Mouse (Mus musculus) layer of hippocampus, adult 8-10 months (tissue): Measurements from ENCODE around the gene Prkcd. TPM values are rescaled to one million over a fixed set of nuclear protein-coding genes. Genes with fewer than 3 reads are reported as not detected.
A peak's percentile ranks its signal among the peaks of the same experiment; 100 is the strongest.

Experiments used
- DNase-seq, 2 experiments: peaks; one replicate each; pipeline ENCODE4 v3.0.0; 2022; ENCODE audit warnings: low spot score in 2 of 2
- total RNA-seq, 4 experiments: library from RNA; stranded (reverse); gene quantifications; 2 replicates each; pipeline ENCODE4 v1.2.4; 2022

The Prkcd gene
- total RNA-seq = 10 to 100 TPM; 31.3 to 44.6 (median 34.3) TPM

DNA sequence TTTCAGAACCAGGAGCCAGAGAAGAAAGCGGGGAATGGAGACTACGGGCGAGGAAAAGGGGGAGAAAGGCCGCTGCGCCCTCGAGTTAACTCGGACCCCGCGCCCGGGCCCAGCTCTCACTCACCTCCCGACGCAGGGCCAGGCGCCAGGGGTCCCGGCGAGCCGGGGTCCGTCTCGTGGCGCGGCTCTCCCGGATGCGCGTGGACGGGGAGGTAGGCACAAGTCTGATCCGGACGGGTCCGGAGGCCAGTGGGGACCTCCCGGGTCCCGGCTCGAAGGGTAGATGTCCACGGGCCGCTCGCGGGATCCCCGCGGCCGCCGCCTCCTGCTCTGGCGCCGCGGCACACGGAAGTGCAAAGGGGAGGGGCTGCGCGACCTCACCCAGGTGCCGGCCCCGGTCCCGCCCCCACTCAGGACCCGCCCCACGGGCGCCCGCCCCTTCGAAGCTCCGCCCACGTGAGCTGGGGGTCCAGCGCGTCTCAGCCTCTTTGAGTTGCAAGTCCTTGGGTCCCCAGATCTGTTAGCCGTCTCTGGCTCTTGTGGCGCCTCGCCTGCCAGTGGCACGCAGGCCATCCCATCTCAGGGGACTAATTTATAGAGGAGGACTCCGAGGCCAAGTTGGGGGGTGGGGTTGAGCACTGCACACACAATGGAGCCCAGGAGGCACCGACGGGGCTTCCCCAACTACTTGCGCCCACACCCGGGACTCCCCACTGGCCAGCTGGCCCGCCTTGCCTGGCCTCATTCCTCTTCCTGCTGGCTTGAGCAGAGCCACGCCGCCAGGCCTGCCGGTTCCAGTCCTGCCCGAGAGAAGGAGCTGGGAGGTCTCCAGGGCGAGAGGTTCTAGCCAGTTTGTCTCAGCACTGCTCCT, at the start of gene Prkcd:
TSS of gene Prkcd (minus strand) at position 355 of the 871 bp plus-strand sequence.
- DNase-seq = peak in 1 of 2 experiments; percentile 35

DNA sequence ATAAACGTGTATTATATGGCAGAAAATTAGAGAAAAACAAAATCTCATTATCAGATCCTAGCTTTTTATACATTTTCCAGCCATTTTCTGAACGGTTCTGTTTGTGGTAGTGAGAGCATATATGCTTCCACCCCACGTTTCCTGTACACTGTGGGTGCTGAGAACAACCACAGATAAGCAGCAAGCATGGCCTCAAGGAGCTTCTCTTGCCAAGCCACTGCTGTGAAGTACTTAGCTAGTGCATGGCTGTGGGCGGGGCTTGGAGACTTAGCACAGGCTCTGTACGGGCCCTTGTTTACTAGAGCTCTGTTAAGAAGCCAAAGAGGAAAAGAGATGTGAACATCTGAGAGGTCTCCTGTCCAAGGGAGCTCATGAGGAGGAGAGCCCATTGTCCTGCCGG, 48.9 kb upstream of the Prkcd start:
- DNase-seq = no peak

DNA sequence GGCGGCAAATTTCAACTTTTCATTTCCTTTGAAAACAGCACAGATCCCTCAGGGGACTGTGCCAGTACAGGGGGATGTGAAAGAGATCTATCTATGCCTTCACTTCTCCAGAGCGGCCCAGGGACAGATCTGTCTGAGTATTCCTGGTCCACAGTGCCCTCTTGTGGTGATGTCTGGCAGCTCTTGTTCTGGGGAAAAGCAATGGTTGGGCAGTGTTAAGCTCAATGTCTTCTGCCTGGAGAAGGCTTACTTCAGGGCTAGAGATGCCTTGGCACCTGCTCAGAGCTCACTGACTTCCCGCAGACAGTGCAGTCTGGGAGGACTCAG, 45.9 kb upstream of the Prkcd start:
- peak; percentile 84 to 94 for DNase-seq

DNA sequence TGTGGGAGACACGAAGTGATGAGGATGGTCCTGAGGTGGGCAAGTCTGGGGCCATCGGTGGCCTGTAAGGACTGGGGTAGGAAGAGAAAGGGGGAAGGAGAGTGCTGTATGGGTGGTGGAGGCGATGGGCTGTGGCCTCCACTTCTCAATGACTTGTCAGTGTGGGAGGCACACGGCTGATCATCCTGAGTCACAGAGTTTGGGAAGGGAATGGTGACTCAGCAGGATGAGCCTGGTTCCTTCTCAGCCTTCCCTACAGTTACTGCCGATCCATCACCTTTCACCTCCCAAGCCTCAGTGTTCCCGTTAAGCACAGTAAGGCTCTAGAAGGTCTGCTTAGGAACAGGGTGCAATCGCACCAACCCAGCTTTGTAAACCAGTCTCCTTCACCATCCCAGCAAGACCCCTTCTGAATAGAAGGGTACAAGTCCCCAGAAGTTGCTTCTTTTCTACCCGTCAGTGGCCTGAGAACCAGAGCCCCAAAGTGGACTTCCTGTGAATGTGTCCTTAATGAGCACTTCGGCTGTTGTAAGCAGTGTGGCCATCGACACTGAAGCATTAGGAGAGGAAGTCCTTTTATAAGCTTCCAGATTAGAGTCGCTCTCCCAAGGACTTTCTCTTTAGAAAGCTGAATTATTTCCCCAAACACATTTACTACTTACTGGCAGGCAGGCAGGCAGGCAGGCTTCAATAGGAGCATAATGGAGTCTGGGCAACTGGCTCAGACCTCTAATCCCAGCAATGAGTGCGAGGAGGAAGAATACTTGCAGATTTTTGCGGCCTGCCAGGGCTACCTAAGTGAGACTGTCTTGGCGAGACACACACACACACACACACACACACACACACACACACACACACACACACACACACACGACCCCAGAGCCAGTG, 45.3 kb upstream of the Prkcd start:
- no peak for DNase-seq

DNA sequence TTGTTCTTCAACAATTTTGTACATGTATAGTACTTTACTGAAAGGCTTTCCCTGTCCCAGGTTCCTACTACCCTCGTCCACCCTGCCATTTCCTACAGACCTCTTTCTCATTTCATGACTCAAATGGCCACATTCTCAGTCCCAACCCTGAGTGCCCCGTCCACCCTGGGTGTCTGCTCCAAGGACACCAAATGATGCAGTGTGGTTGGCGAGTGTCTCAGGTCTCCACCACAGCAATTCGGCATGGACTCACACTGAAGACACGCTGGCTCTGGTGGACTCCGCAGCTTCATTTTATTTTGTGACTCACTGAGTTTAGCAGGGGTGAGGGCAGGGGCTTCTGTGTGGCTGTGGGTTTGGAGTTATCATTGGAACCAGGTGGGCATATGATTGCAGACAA, 44.2 kb upstream of the Prkcd start:
- DNase-seq = no peak

DNA sequence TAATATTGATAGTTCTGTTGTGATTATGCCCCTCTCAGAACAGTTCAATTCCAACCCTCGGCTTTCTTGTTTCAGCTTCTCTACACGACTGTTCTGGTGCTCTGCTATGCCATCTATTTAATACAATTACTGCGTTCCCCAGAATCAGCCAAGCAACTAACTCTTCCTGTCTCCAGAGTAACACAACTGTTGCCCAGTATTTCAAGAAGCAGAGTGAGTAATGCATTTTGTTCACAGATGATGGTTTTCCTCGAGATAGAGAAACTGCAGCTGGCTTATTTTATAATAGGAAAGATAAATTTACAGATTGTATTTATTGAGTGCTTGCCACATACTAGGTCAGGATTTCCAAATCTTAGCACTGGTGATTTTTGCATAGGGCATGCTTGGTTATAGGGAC, 40.6 kb upstream of the Prkcd start:
- peak in 1 of 2 experiments; percentile 19 for DNase-seq

DNA sequence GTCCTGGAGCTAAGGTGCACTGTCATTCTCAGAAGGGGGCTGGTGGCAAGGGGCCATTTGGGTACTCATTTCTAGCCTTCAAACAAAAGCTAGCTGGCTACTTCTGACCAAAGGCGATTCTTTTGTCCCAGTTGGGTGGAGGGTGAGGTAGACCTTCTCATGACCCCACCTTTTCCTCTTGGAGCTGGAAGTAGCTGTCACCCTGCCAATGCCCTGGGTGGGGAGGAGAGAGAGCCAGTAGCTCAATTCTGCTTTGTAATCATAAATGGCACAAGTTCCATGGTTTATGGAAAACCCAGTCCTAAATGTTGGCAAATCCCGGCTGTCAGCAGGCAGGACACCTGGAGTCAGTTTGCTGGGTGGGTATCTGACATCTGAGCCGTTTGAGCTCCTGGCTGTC, 40.1 kb upstream of the Prkcd start:
- DNase-seq = no peak

DNA sequence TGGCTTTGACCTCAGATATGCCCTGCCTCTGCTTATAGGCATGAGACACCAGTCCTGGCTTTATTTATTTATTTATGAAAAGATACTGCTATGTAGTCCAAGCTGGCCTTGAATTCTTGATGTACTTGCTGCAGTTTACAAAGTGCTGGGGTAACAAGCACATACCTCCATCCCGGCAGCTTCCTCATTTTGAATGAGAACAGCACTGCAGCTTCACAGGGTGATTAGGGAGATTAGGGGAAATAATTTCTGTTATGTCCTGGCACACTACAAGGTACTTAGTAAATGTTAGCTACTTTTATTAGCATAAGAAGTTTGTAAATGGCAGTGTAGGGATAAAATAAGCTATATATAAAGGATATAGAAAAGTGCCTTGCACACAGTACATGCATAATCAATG, 29.5 kb upstream of the Prkcd start:
- no peak for DNase-seq

DNA sequence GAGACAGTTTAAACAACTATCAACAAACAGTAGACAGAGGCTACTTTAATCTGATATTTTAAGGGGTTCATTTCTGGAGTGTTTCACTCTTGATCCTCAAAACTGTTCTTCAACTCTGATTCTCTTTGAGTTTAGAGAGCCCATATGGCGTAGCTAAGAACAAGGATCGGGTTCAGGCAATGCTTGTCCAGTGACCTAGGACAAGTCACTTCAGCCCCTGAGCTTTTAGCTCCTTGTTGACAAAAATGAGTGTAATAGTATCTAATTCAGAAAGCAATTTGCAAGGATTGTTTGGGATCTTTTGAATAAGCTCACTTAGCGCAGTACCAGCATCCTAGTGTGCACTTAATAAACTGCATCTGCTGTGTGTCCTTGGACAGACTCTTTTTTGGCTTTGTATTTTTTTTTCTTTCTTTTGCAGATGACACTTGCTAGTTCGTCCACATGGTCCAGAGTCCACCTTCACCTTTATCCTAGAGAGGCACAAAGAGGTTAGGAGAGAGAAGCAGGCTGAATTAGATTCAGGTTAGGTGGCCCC, 28.8 kb upstream of the Prkcd start:
- no peak for DNase-seq

DNA sequence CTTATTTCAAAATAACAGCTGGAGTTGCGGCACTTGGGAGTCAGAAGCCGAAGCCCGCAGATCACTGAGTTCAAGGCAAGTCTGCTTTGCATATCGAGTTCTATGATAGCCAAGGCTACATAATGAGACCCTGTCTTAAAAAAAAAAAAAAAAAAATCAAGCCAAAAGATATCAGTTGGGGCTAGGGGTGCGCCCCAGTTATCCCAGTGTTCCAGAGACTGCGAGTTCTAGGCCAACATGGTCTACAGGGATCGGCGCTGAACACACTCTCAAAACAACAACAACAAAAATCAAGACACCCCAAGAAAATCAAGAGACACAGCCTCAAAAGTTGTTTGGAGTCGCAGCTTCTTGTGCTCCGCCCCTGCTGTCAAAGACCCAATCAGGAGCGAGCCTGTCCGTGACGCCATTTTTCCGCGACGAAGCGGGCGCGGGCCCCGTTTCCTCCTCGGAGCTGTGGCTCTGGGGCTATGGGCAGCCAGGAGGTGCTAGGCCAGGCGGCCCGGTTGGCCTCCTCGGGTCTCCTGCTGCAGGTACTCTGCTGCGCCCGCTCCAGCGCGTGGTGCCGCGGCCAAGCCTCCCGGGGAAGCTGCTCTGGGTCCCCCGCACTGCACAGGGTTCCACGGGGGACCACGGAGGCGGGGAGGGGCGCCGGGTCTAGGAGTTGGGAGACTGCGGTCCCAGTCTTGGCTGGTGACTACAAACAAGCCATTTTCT, 28.1 kb upstream of the Prkcd start, which contains the start of gene Rft1:
TSS of gene Rft1 (plus strand) at position 418 of the 717 bp plus-strand sequence.
- DNase-seq = peak; percentile 94 to 98

DNA sequence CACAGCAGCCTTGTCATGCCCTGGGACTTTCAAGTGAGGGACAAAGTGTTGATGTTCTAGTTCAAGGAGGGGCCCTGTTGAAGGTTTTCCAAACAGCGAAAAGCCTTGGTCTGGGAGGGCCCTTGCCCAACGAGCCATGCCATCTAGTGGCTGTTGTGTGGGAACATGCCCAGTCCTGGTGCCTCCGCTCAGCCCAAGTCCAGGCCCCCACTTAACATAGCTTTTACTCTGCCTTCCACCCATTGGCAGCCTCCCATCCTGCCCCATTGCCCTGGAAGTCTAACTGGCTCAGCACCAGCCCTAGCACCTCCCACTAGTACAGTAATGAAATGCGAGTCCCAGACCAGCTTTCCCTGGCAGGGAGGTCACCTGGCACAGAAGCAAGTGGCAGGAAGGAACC, 25.0 kb upstream of the Prkcd start:
- peak; percentile 19 to 39 for DNase-seq

DNA sequence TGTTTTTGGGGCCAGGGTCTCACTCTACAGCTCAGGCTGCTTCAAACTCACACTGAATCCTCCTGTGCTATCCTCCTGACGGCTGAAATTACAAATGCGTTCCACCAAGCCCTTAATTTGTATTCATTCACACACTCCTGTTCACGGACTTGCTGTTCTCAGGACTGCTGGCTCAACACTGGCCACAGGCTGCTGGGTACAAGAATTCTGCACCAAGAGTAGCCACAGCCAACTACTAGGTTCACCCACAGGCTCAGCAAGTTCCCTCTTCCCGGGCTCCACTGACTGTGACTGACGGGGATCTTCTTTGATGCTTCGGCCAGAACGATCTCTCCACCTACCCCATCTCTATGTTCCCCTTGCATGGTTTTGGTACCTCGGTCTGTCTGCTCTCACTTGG, 23.7 kb upstream of the Prkcd start:
- DNase-seq = no peak

DNA sequence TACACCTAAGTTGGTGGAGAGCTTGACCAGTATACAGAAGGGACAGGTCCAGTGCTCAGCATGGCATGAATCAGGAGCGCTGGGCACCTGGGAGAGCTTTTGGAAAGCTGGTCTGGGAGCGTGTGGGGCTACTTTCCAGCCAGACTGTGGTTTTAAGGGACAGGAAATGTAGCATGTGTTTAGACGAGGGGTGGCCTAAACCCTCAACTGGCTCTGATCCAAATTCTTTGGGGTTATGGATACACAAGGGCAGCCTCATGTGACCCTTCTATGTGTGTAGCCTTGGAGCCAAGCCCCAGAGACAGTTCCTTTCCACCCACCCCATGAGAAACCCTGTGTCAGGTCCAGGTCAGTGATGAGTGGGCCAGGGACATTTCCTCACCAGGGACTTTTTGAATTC, 22.5 kb upstream of the Prkcd start:
- no peak for DNase-seq

DNA sequence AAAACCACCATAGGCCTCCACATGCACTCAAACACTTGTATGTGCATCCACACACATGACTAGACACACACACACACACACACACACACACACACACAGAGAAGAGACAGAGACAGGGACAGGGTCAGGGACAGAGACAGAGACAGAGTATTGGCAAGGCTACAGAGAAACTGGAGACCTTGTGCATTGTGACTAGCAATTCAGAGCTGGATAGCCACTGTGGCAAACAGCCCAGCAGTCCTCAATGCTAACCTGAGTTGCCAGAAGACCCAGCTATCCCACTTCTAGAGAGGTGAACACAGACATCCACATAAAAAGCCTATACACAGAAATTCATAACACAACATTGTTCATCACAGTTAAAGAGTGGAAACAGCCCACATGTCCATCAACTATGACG, 20.5 kb upstream of the Prkcd start:
- DNase-seq = no peak

DNA sequence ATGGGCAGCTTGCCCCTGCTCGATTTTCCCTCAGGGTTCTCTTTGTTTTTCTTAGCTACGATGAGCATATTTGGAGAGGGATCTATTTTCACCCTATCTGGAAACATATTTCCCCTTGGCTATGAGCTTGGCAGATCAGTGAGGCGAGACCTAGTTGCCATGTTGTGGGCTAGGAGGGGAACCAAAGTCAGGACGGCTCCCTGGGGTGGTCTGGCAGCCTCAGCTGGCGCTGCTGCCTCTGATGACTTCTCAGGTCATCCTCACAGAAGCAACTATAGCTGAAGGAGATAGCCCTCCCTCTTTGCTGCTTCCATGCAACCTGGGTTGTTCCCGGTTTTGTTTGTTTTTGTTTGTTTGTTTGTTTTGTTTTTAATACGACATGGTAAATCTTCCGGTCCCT, 19.1 kb upstream of the Prkcd start:
- no peak for DNase-seq

DNA sequence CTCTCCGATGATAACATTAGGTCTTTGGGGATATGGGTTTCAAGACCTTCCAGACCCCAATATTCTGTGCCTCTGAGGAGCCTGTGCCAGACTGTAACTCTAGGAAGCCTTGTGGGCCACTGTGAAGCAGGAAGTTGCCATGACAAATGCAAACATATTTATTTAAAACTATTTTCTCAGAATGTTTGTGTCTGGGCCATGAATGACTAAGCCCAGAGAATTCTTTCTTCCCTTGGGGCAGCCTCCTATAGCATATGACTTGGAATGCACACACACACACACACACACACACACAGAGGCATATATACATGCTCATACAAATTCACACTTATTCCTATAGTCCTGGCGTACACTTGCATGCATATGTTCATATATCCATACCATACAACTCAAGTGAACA, 18.0 kb upstream of the Prkcd start:
- no peak for DNase-seq

DNA sequence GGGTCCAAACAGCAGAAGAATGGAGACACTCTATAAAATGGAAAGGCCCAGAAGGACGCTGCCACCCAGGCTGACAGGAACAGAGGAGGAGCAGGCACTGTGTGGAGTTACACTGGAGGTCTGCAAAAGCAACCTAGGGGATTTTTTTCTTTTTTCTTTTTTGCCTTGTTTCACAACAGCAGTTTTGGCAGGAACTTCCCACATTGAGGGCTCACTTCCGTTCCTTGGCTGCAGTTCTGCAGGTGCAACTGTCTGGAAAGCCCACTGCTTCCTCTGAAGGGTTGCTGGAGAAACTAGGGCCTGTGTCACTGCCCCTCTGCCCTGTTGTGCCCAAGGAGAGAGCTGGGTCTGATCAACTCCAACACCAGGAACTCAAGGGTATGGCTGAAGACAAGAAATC, 15.7 kb upstream of the Prkcd start:
- no peak for DNase-seq

DNA sequence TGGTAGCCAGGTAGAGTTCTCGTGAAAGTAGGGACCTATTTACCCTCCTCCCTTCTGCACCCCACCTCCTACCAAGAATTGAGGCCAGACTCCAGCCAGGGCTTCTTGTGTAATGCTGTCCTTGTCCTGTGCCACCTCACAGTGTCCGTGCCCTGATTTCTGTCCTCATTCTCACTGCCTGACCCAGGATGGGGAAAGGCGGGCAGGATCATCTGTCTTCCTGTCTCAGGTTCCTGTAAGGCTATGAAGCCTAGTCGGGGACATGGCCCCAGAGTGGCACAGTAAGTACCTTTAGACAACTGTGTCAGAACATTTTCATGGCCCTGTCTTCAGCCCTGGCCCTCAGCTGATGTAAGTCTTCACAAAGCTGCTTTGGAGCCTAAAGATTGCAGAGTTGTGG, 12.7 kb upstream of the Prkcd start:
- no peak for DNase-seq

DNA sequence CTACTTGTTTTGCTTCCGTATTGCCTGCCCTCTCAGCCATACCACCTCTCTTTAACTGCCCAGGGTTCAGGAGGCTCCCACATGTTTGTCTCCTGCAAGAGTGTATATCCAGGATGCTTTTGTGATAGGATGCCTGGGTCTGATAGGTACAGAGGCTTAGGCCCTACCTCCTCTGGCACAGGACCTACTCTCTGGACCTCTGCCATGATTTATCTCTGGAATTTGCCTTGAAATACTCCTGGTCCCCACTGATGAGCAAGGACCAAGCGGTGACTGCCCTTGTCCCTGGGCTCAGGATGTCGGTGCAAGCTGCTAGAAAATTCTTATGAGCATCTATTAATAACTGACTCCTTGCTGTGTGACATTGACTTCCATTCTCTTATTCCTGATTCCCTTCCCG, 12.0 kb upstream of the Prkcd start:
- no peak for DNase-seq

DNA sequence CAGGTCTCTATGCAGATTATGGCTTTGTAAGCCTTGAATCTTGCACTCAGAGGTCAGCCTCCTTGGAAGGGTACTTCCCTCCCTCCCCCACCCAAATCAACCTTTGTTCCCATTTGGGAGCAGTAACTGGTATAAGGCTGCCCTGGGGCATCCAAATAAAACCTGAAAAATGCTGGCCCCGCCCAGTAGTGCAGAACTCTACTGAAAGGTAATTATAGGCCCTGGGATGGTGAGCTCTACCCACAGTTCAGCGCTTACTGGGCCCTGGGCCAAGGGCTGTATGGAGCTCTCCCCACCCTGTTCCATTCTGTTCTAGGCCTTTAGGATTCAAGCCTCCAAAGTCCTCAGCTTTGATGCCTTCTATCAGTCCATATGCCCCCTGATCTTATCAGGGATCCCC, 11.1 kb upstream of the Prkcd start:
- DNase-seq = no peak

DNA sequence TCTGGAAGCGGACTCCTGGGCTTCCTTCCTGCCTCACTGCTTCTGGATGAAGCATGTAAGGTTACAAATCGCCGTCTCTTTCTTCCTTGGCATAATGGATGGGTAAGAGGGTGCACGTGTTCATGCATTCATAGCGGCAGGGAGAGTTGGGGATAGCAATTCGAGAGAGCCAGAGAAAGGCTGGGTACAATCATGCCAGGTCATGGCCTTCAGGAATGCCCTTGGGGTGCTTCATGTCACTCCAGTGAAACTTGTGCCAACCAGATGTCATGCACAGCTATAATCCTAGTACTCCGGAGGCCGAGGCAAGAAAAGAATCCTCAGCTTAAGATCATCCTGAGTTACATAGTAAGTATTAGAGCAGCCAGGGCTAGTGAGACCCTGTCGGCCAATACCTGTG, 10.5 kb upstream of the Prkcd start:
- DNase-seq = no peak
